Mouse (Mus musculus): ENCODE measurements at regions not wholly inside any gene's neighbourhood (a gene's known extent, or its start where the extent isn't known, plus 50 kb on each side); places are given as distances from the start of the nearest gene placed in this dataset.

DNA sequence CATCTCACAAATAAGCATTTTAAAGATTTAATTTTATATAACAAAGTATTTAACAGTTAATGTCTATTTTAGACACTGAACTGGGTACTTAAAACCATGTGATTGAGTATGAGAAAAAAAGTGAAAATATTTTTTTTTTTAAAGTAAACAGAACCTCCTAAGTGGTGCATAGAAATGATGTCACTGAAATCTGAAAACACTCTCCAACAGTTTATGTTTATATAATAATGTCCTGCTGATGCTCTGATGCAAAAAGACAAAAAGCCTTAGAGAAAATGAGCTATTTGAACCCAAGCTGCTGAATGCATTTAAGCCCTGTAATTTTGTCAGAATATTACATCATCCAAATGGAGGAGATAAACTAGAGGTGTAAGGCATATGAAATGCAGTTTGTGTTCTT is 3447.1 kb downstream of the 9330182O14Rik start:
- Histone ChIP-seq H3K4me3 (no peak overlapping the region), H3K36me3 (no peaks in the 10 kb centered on the region)
- no peak for ATAC-seq (ENCODE audit: low FRiP score, low read depth)

DNA sequence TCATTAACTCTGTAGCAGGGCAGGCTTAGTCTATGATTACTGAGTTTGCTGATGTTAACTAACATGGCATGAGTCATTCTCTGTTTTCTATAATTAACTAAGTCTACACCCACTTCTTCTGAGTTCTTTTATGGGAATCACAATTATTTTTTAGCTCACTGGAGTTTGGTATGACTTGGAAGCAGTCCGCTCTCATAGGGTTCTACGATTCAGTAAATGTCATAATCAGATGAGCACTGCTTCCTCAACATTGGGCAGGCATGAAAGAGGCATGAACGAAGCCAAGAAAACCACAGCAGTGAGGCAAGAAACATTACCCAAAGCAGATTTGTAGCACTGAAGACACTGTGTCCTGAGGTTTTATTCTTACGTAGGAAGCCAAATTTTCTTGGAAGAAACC is 3451.6 kb downstream of the 9330182O14Rik start:
- Histone ChIP-seq H3K27ac (replicated peaks) (no peak overlapping the region), H3K9ac (no peak overlapping the region), H3K9me3 (no peaks in the 10 kb centered on the region), H3K4me2 (no peak overlapping the region), H3K36me3 (no peaks in the 10 kb centered on the region), H3K4me3 (no peak overlapping the region), H3K4me1 (replicated peaks) (no peaks in the 10 kb centered on the region), H3K27me3 (no peaks in the 10 kb centered on the region)
- WGBS = 90% methylated on average over 4 of the region's 4 CpGs
- ATAC-seq (ENCODE audit: low FRiP score, low read depth) = no peak

More for the DNA sequence above, 3447.1 kb downstream of the 9330182O14Rik start:
- Histone ChIP-seq H3K27me3 (no peaks in the 10 kb centered on the region), H3K4me1 (replicated peaks) (no peaks in the 10 kb centered on the region), H3K4me2 (no peak overlapping the region), H3K9me3 (no peaks in the 10 kb centered on the region), H3K27ac (replicated peaks) (no peak overlapping the region), H3K9ac (no peak overlapping the region)

DNA sequence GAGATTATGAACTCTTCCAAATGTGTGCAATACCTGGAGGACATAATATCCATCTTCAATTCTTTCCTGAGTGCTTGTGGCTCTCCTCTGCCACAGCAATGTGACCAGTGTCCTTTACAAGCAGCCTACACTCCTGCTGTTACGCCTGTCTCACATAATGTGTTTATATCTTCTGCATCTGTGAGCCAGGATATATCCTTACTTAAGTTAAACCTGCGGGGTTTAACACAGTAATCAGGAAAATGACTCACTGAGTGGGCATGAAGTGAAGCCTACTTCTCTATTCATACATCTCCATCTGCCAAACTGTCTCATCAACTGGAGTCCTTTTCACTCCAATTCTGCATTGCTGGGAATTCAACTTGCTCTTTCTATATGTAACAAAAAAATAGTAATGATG is 3453.9 kb downstream of the 9330182O14Rik start:
- no peaks in the 10 kb centered on the region for H3K36me3 ChIP-seq
- no peak overlapping the region for H3K9ac ChIP-seq
- H3K9me3 ChIP-seq = no peaks in the 10 kb centered on the region
- no peak overlapping the region for H3K27ac ChIP-seq (replicated peaks)
- H3K4me3 ChIP-seq = no peak overlapping the region
- H3K27me3 ChIP-seq = no peaks in the 10 kb centered on the region
- no peak for ATAC-seq (ENCODE audit: low FRiP score, low read depth)
- 92% methylated on average over 2 of the region's 2 CpGs for WGBS
- H3K4me2 ChIP-seq = no peak overlapping the region
- H3K4me1 ChIP-seq (replicated peaks) = no peaks in the 10 kb centered on the region

DNA sequence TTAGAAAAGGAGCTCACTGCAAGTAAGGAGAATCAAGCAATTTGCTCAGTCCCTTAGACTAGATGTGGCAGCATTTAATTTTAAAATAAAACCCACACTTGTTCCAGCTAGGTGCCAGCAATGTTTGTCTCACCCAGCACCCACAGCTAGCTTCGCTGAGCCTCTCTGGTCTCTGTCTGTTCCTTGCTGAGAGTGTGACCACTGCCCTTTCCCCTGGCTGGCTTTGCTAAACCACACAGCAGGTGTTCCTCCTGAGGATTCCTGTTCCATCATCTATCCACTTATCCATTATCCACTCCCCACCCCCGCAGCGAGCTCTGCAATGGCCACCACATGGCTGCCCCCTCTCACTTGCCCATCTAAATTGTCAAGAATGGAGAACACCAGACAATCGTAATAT is 3473.5 kb downstream of the 9330182O14Rik start:
- Histone ChIP-seq H3K4me2 (no peak overlapping the region), H3K4me1 (replicated peaks) (no peaks in the 10 kb centered on the region), H3K9me3 (no peaks in the 10 kb centered on the region), H3K27me3 (no peaks in the 10 kb centered on the region), H3K9ac (no peak overlapping the region), H3K4me3 (no peak overlapping the region), H3K36me3 (no peaks in the 10 kb centered on the region), H3K27ac (replicated peaks) (no peak overlapping the region)
- ATAC-seq (ENCODE audit: low FRiP score, low read depth) = no peak
- 83% methylated on average over 4 of the region's 4 CpGs for WGBS

DNA sequence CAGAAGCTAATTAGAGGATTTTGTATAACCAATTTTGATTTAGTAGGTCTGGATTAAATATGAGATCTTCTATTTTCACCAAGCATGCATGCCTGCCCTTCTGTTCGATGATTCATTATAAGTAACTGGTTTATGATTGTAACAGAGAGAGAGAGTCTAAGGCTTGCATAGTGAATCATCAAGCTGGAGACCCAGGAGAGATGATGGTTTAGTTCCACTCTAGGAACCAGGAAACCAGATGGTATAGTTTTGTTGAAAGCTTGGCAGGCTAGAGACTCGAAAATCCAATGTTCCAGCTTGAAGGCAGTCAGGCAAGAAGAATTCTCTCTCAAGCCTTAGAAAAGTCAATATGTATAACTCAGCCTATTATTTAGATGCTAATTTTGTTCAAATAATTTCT is 3475.7 kb downstream of the 9330182O14Rik start:
- Histone ChIP-seq H3K9ac (no peak overlapping the region), H3K4me2 (no peak overlapping the region), H3K27ac (replicated peaks) (no peak overlapping the region), H3K4me1 (replicated peaks) (no peaks in the 10 kb centered on the region), H3K9me3 (no peaks in the 10 kb centered on the region), H3K27me3 (no peaks in the 10 kb centered on the region), H3K36me3 (no peaks in the 10 kb centered on the region), H3K4me3 (no peak overlapping the region)
- no peak for ATAC-seq (ENCODE audit: low FRiP score, low read depth)
- WGBS = 75% methylated on average over 2 of the region's 2 CpGs

DNA sequence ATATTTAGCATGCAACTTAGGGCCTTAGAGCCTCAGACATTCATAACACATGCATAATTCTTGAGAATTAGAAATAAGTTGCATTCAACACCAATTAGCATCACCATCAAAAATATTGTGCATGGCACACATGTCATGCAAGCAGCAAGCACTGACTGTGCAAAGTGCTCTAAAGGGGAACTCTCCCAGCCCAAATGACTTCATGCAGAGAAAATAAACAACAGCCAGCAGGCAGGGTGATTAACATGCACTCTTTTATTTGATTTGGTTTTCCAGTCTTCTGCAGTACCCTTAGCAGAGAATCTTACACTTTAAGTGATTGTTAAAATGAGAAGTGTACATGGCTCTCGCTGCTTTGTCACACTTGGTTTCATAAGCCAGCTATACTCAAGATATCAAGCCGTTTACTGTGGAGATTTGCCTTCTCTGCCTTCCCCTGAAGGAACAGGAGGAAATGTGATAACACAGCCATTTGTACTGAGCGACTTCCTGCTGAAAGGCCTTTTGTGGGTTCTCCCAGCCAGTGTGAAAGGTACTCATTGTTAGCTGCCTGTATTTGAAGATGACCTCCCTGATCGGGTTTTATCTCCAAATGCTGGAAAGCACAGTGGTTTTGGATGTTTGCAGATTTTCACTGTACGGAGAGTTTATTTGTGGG is 3480.0 kb downstream of the 9330182O14Rik start:
- Histone ChIP-seq H3K4me2 (no peak overlapping the region), H3K27ac (replicated peaks) (no peak overlapping the region), H3K9ac (no peak overlapping the region), H3K4me1 (replicated peaks) (no peaks in the 10 kb centered on the region), H3K27me3 (no peaks in the 10 kb centered on the region), H3K9me3 (no peaks in the 10 kb centered on the region), H3K36me3 (no peaks in the 10 kb centered on the region), H3K4me3 (no peak overlapping the region)
- no peak; the same call in 1 of the 2 replicates for ATAC-seq (ENCODE audit: low FRiP score, low read depth)
- 39% methylated on average over 5 of the region's 5 CpGs for WGBS

DNA sequence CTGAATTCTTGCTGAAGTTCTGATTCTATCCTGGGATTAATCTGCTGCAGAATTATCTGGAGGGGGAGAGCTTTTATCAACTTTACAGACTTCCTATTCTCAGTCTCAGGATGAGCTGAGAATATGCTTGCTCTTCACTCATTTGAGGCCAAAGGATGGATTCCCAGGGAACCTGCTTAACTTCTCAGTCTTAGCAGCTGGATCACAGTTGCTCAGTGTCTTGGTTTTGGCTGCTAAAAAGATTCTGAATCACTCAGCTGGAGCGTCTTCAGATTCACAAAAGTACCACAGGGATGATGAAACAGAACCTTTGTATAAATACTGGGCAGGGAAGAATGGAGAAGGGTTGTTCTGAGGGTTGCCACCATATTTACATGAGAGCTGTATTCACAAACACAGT is 3481.6 kb downstream of the 9330182O14Rik start:
- Histone ChIP-seq H3K27ac (replicated peaks) (no peak overlapping the region), H3K4me3 (no peak overlapping the region), H3K36me3 (no peaks in the 10 kb centered on the region), H3K27me3 (no peaks in the 10 kb centered on the region), H3K4me2 (no peak overlapping the region), H3K9me3 (no peaks in the 10 kb centered on the region), H3K9ac (no peak overlapping the region), H3K4me1 (replicated peaks) (no peaks in the 10 kb centered on the region)
- no peak for ATAC-seq (ENCODE audit: low FRiP score, low read depth)
- 74% methylated on average over 1 of the region's 1 CpGs for WGBS

DNA sequence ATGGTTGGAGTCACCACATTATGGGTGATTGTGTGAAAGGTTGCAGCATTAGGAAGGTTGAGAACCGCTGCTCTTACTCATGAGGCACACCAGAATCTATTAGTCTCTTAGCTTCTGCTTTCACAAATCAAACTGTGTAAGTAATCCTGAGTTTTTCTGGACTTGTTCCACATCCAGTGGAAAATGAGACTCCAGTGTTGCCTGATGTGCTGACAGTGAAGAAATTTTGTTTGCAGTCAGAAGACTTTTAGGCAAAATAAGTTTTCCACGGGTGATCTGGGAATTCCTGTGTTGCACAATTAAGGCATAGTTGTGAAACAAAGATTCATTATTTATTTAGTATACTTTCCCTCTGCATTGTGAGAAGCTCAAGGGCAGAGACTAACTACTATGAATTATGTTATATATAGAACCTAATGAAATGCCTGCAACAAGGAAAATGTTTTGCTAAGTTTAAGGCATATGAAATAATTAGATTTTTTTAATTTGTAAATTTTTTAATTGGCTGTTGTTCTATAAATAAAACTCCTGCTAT is 3490.3 kb downstream of the 9330182O14Rik start:
- 82% methylated on average over 2 of the region's 2 CpGs for WGBS
- Histone ChIP-seq H3K4me2 (no peak overlapping the region), H3K27ac (replicated peaks) (no peak overlapping the region), H3K4me1 (replicated peaks) (no peaks in the 10 kb centered on the region), H3K9me3 (no peaks in the 10 kb centered on the region), H3K4me3 (no peak overlapping the region), H3K27me3 (no peaks in the 10 kb centered on the region), H3K36me3 (no peaks in the 10 kb centered on the region), H3K9ac (no peak overlapping the region)
- ATAC-seq (ENCODE audit: low FRiP score, low read depth) = no peak

DNA sequence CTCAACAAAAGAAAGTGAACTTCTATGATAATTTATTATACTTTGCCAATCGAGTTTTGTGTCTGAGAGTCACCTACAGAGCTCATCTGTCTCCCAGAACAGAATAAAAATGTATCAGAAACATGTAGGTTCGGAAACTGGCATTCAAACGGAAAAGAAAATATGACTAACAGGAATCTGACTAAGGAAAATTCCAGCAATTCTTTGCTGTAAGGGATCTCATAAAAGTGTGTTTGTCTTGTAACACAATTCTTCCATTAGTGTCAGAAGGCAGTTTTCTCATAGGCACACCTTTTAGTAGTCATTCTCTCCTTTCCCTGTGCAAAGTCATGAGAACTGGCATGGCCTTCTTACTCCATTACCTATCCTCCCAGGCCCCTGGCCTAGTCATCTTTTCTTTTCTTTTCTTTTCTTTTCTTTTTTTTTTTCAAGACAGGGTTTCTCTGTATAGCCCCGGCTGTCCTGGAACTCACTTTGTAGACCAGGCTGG is 3490.9 kb downstream of the 9330182O14Rik start:
- Histone ChIP-seq H3K9me3 (no peaks in the 10 kb centered on the region), H3K4me1 (replicated peaks) (no peaks in the 10 kb centered on the region), H3K9ac (no peak overlapping the region), H3K36me3 (no peaks in the 10 kb centered on the region), H3K4me3 (no peak overlapping the region), H3K27me3 (no peaks in the 10 kb centered on the region), H3K4me2 (no peak overlapping the region), H3K27ac (replicated peaks) (no peak overlapping the region)
- 77% methylated on average over 4 of the region's 4 CpGs for WGBS
- ATAC-seq (ENCODE audit: low FRiP score, low read depth) = no peak

DNA sequence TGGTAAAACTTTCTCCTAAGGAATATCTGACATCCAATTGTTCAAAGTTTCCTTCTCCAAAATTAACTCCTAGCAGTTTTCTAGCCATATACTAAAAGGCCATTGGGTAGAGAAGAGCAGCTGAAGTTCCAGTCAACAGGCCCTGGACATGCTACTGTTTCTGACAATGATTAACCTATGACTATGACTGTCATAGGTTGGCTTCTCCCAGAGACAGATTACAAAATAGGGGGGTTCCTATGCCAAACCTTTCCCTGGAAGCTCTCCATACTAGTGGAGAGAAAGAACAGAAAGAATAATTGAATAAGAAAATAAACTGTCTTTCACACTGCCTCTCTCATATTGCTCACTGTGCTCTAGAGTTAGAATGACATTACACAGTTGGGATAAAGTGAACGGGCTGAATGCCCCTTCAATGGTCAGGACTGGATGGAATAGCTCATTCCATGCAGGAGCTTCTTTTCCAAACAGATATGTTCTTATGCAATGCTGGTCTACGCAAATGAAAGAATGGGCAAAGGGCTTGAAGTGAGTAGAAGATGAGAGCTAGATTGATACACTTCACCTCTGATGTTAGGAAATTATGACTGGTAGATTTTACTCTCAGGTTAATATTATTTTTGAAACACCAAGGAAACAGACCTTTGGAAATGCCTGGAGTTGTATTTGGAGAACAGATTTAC is 3516.8 kb downstream of the 9330182O14Rik start:
- Histone ChIP-seq H3K27me3 (no peaks in the 10 kb centered on the region), H3K4me3 (no peak overlapping the region), H3K9ac (no peak overlapping the region), H3K36me3 (no peaks in the 10 kb centered on the region), H3K27ac (replicated peaks) (no peak overlapping the region), H3K4me1 (replicated peaks) (no peaks in the 10 kb centered on the region), H3K9me3 (no peaks in the 10 kb centered on the region), H3K4me2 (no peak overlapping the region)
- ATAC-seq (ENCODE audit: low FRiP score, low read depth) = no peak
- WGBS = 83% methylated on average over 2 of the region's 2 CpGs

DNA sequence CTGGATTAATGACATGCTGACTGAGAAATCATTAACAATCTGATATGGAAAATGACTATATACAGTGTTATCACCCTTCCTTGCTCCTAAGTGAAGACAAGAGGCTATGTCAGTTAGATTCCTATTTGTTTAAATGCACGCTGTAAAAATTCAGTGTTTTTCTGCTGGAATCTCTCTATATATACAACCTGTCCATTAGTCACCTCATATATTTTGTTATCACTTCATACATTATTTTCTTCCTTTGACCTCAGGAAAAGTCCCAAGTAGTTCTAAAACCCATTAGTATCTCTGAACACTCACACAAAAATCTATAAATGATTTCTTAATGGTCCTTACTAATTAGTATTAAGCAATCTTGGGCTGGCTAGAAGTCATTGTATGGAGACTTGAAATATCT is 3529.5 kb downstream of the 9330182O14Rik start:
- no peaks in the 10 kb centered on the region for H3K9me3 ChIP-seq
- WGBS = 81% methylated on average over 1 of the region's 1 CpGs
- no peak overlapping the region for H3K27ac ChIP-seq (replicated peaks)
- no peaks in the 10 kb centered on the region for H3K27me3 ChIP-seq
- no peaks in the 10 kb centered on the region for H3K36me3 ChIP-seq
- H3K4me3 ChIP-seq = no peak overlapping the region
- no peaks in the 10 kb centered on the region for H3K4me1 ChIP-seq (replicated peaks)
- H3K4me2 ChIP-seq = no peak overlapping the region
- no peak overlapping the region for H3K9ac ChIP-seq
- ATAC-seq (ENCODE audit: low FRiP score, low read depth) = no peak

DNA sequence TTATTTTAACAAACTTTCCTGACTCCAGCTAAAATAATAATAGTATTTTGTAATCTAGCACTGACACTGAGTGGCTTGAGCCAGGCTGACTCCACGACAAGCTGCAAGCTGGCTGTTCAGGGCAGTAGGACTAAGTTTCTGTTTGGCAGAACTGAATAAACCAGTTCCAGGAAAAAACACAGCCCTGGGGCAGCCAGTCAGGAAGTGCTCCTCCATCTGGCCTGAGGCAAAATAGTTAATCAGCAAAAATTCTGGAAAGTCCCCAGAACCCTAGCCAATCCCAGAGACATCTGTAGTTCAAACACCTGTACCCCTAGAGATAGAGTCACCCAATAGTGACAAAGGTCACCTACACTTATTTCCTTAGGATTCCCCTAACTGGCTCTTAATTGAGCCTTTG is 3544.7 kb downstream of the 9330182O14Rik start:
- Histone ChIP-seq H3K4me2 (no peak overlapping the region), H3K27ac (replicated peaks) (no peak overlapping the region), H3K27me3 (no peaks in the 10 kb centered on the region), H3K9ac (no peak overlapping the region), H3K9me3 (no peaks in the 10 kb centered on the region), H3K4me3 (no peak overlapping the region), H3K4me1 (replicated peaks) (no peaks in the 10 kb centered on the region), H3K36me3 (no peaks in the 10 kb centered on the region)
- 76% methylated on average over 1 of the region's 1 CpGs for WGBS
- no peak for ATAC-seq (ENCODE audit: low FRiP score, low read depth)
